ENCODE assay signal across 14 mouse cellular contexts in genomic region chr17:13687656-13688055, GRCm38 (mm10).
DNase-seq lines count a peak whose midpoint lies in the region; ATAC-seq lines count a peak whose summit lies in the region.
"Had no signal": no experiment of that assay in that cellular context is flagged by ENCODE, and none has a peak within 500 bp of the region (broad histone marks: within the 10 kb centered on the region; RNA-seq: fewer than 3 reads in every experiment).

No protein-coding gene starts in this region.

- H3K9me3 ChIP-seq in midbrain, embryonic 14.5 days (ENCODE audit: control insufficient read depth, low read length) = no peaks in the 10 kb centered on the region
- no peaks in the 10 kb centered on the region for H3K9me3 ChIP-seq in midbrain, embryonic 10.5 days (replicated peaks)
- H3K9me3 ChIP-seq: hindbrain, embryonic 15.5 days; liver, embryonic 13.5 days had no signal

- no peak overlapping the region for H3K9ac ChIP-seq in midbrain, embryonic 14.5 days (replicated peaks; ENCODE audit: low read length)
- H3K9ac ChIP-seq: hindbrain, embryonic 15.5 days; liver, embryonic 13.5 days had no signal

- H3K36me3 ChIP-seq in midbrain, embryonic 14.5 days (ENCODE audit: control insufficient read depth, insufficient read depth, low read length) = no peaks in the 10 kb centered on the region
- H3K36me3 ChIP-seq in midbrain, embryonic 10.5 days = no peaks in the 10 kb centered on the region
- H3K36me3 ChIP-seq: hindbrain, embryonic 15.5 days; liver, embryonic 13.5 days had no signal

- DNase-seq in heart, postnatal 4 days = peak; percentile 40
- no peak for DNase-seq in heart, postnatal 14 days
- DNase-seq in midbrain, embryonic 14.5 days = no peak
- DNase-seq in midbrain, embryonic 10.5 days (ENCODE audit: low spot score) = no peak
- peak; percentile 87 for DNase-seq in kidney, adult 9 months
- no peak for DNase-seq in layer of hippocampus, adult 11-12 months (ENCODE audit: low spot score)
- no peak for DNase-seq in heart, postnatal 36 days
- DNase-seq: cerebellum, postnatal 25 days; heart, adult 18-20 months; liver, embryonic 13.5 days; right cerebral cortex, postnatal 25 days; thymus, adult 18-20 months had no signal

- H3K27me3 ChIP-seq in midbrain, embryonic 14.5 days (ENCODE audit: control insufficient read depth, insufficient read depth, low read length) = no peaks in the 10 kb centered on the region
- no peaks in the 10 kb centered on the region for H3K27me3 ChIP-seq in midbrain, embryonic 10.5 days (ENCODE audit: low read depth, poor library complexity, severe bottlenecking)
- H3K27me3 ChIP-seq: hindbrain, embryonic 15.5 days; liver, embryonic 13.5 days had no signal

- H3K27ac ChIP-seq in midbrain, embryonic 14.5 days (replicated peaks; ENCODE audit: low read depth, low read length) = 0 out of 2 replicates have a peak overlapping the region, but pooled peaks have one; percentile 20
- no peak overlapping the region; the same call in 1 of the 2 replicates for H3K27ac ChIP-seq in midbrain, embryonic 10.5 days (replicated peaks)
- H3K27ac ChIP-seq: hindbrain, embryonic 15.5 days; kidney, postnatal 0 days; liver, embryonic 13.5 days had no signal

- peaks cover 23% of the 10 kb centered on the region for H3K4me1 ChIP-seq in midbrain, embryonic 14.5 days (ENCODE audit: control insufficient read depth, insufficient read depth, low read length)
- H3K4me1 ChIP-seq in midbrain, embryonic 10.5 days = peaks cover 28% of the 10 kb centered on the region

- 82% methylated on average over 1 of the region's 1 CpGs for WGBS in midbrain, embryonic 14.5 days
- WGBS in midbrain, embryonic 10.5 days = 88% methylated on average over 1 of the region's 1 CpGs

- intact Hi-C loops in heart, postnatal 14 days (cut with DNase I) = no loop called here
- intact Hi-C loops in heart, postnatal 36 days (cut with DNase I) = no loop called here

- no peak overlapping the region for H3K4me3 ChIP-seq in midbrain, embryonic 14.5 days (replicated peaks; ENCODE audit: low read depth, low read length)
- H3K4me3 ChIP-seq in midbrain, embryonic 10.5 days = no peak overlapping the region
- H3K4me3 ChIP-seq: hindbrain, embryonic 15.5 days; liver, embryonic 13.5 days had no signal

- no peak for ATAC-seq in midbrain, embryonic 14.5 days (ENCODE audit: low FRiP score, low TSS enrichment)

- no peak overlapping the region for H3K4me2 ChIP-seq in midbrain, embryonic 14.5 days (ENCODE audit: low read length)
- H3K4me2 ChIP-seq: hindbrain, embryonic 15.5 days; liver, embryonic 13.5 days had no signal

Comparison
In these comparisons a context has a peak if more than half of its experiments do, and no peak if none do; other contexts are left out.
1. DNase-seq: peak in heart, postnatal 4 days (single experiment) and kidney, adult 9 months (single experiment); none in heart, postnatal 14 days (0 of 2), midbrain, embryonic 14.5 days (single experiment), midbrain, embryonic 10.5 days (single experiment), layer of hippocampus, adult 11-12 months (single experiment) and heart, postnatal 36 days (0 of 2).